Mouse (Mus musculus) kidney, embryonic 14.5 days (tissue): Measurements from ENCODE around the gene Ankrd12. TPM values are rescaled to one million over a fixed set of nuclear protein-coding genes. Genes with fewer than 3 reads are reported as not detected.

ENCODE experiments used
- ATAC-seq: fragments of 200-750 bp; cut with Nextera tagmentation; 2 replicates; pipeline ENCODE4 v1.8.0; 2017; ENCODE audit warnings: moderate number of reproducible peaks, mild to moderate bottlenecking, moderate TSS enrichment, moderate library complexity; ENCODE audit not compliant: low FRiP score, low TSS enrichment
- H3K27ac ChIP-seq: fragments of 300-500 bp; sonication (generic); 2 replicates; pipeline ENCODE4 v1.5.1; 2014; ENCODE audit warnings: low read depth, mild to moderate bottlenecking, low read length, moderate library complexity, mixed read lengths
- H3K27me3 ChIP-seq: fragments of 300-500 bp; sonication (generic); 2 replicates; pipeline ENCODE4 v1.6.1; 2014; ENCODE audit warnings: mild to moderate bottlenecking, low read length; ENCODE audit not compliant: control insufficient read depth, insufficient read depth
- H3K36me3 ChIP-seq: fragments of 300-500 bp; sonication (generic); 2 replicates; pipeline ENCODE4 v1.6.1; 2014; ENCODE audit warnings: low read length, mixed read lengths; ENCODE audit not compliant: control insufficient read depth, insufficient read depth
- H3K4me1 ChIP-seq: fragments of 300-500 bp; sonication (generic); 2 replicates; pipeline ENCODE4 v1.6.1; 2014; ENCODE audit warnings: low read length, mixed read lengths; ENCODE audit not compliant: control insufficient read depth, insufficient read depth
- H3K4me2 ChIP-seq: fragments of 300-500 bp; sonication (generic); replicated peaks from 2 replicates; pipeline ENCODE4 v1.6.1; 2014; ENCODE audit warnings: low read depth, mild to moderate bottlenecking, low read length
- H3K4me3 ChIP-seq: fragments of 300-500 bp; sonication (generic); 2 replicates; pipeline ENCODE4 v1.5.1; 2014; ENCODE audit warnings: mild to moderate bottlenecking, low read length
- H3K9ac ChIP-seq: fragments of 300-500 bp; sonication (generic); 2 replicates; pipeline ENCODE4 v1.6.1; 2014; ENCODE audit warnings: low read depth, mild to moderate bottlenecking, low read length, moderate library complexity
- H3K9me3 ChIP-seq: fragments of 300-500 bp; sonication (generic); 2 replicates; pipeline ENCODE4 v1.6.1; 2016; ENCODE audit warnings: low read length; ENCODE audit not compliant: control insufficient read depth
- WGBS: fragments of 180-500 bp; shearing (Covaris S2); extraction: QIAGEN DNeasy Blood & Tissue Kit; methylation state at CpG from one replicate; pipeline ENCODE4 v1.1.7; 2014; 5-methylcytosine and 5-hydroxymethylcytosine counted together
- polyA plus RNA-seq: library from polyadenylated mRNA; unstranded; fragments of >200 nt; fragmentation: Nextera tagmentation; extraction: Ambion mirVana; gene quantifications from 2 replicates; pipeline ENCODE4 v1.2.1, GENCODE M21; 2014

The Ankrd12 gene
- polyA plus RNA-seq, 1 experiment from 2014 or later, result 21.3 TPM

DNA sequence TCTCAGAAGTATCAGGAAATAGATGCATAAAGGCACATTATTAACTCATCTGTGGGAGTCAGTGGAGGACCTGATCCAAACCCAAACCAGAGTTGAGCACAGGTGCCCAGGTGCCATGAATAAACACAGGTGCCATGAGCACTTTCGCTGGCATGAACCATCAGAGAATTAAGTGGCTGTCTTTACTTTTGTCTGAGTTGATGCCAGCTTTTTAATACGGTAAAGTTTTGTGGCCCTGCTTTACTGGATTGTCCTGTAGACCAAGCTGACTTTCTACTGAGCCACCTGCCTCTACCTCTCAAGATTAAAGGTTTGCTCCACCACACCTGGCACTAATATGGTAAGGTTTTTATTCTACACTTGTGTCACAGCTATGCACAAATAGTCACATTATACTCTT, 15.2 kb upstream of the Ankrd12 start:
- 87% methylated on average over 2 of the region's 2 CpGs for WGBS
- Histone ChIP-seq H3K27ac (no peak overlapping the region), H3K9ac (no peak overlapping the region), H3K4me1 (no peaks in the 10 kb centered on the region), H3K9me3 (no peaks in the 10 kb centered on the region), H3K27me3 (no peaks in the 10 kb centered on the region), H3K4me3 (no peak overlapping the region), H3K4me2 (no peak overlapping the region), H3K36me3 (peaks cover 27% of the 10 kb centered on the region)
- ATAC-seq, result no peak

DNA sequence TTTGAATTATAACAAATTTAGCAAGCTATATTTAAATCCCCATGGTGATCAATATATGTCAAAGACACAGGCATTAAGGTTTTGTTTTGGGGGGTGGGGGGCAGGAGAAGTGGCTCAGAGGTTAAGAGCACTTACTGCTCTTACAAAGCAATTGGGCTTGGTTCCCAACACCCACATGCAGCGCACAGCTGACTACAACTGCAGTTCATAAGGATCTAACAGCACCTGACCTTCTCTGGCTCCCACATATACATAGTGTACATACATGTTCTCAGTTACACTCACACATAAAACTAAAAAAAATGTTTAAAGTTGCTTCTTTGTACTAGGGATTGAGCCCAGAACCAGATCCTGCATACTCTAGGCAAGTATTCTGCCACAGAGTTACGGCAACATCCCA, 14.5 kb upstream of the Ankrd12 start:
- Histone ChIP-seq H3K9me3 (no peaks in the 10 kb centered on the region), H3K27ac (no peak overlapping the region), H3K36me3 (peaks cover 33% of the 10 kb centered on the region), H3K9ac (no peak overlapping the region), H3K4me3 (no peak overlapping the region), H3K4me2 (no peak overlapping the region), H3K27me3 (no peaks in the 10 kb centered on the region), H3K4me1 (no peaks in the 10 kb centered on the region)
- no peak for ATAC-seq
- WGBS, result 99% methylated on average over 2 of the region's 2 CpGs

DNA sequence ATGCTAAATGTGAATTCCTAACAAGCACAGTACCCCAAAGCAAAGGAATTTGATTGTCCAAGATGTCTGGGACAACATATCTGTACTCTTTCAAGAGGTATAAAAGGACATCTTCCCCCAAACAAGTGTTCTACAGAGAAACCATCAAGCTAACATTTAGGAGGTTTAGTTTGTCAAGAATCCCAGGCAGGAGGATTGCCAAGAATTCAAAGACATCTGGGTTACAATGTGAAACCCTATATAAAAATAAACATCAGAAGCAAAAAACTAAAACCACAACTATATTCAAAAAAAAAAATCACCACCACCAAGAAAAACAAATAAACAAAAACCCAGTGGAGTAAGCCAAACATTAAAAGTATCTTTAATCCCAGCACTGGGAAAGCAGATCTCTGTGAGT, 13.4 kb upstream of the Ankrd12 start:
- Histone ChIP-seq H3K4me2 (no peak overlapping the region), H3K4me3 (no peak overlapping the region), H3K9me3 (no peaks in the 10 kb centered on the region), H3K36me3 (peaks cover 43% of the 10 kb centered on the region), H3K27ac (no peak overlapping the region), H3K4me1 (no peaks in the 10 kb centered on the region), H3K9ac (no peak overlapping the region), H3K27me3 (no peaks in the 10 kb centered on the region)
- no peak for ATAC-seq

DNA sequence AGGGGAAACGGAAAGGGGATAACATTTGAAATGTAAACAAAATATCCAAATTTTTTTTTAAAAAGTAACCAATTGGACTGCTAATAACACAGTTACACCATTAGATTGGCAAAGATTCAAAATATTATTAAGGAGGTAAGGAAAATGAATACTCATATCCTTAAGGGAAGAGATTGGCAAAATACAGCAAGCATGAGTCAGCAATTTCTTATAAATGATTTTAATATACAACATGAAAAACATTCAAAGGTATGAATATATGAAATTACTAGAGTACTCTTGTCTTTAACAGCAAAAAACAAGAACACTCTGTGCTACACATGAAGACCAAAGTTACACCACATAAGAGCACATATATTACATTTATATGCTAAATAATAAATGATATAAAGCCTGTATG, 8.1 kb upstream of the Ankrd12 start:
- Histone ChIP-seq H3K9ac (no peak overlapping the region), H3K36me3 (peaks cover 56% of the 10 kb centered on the region), H3K4me3 (no peak overlapping the region), H3K27ac (no peak overlapping the region), H3K27me3 (no peaks in the 10 kb centered on the region), H3K4me1 (no peaks in the 10 kb centered on the region), H3K9me3 (no peaks in the 10 kb centered on the region), H3K4me2 (no peak overlapping the region)
- WGBS, result 92% methylated on average over 1 of the region's 1 CpGs
- ATAC-seq, result no peak

DNA sequence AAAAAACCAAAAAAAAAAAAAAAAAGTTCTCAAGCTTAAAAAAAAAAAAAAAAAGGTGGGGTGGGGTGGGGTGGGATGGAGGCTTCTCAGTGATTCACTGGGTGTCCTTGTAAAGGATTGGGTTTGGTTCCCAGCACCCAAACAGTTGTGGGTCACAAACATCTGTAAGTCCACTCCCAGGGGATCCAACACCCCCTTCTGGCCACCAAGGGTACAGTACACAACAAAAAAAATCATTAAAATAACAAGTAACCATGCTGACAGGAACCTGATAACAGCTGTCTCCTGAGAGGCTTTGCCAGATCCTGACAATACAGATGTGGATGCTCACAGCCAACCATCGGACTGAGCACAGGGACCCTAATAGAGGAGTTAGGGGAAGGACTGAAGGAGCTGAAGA, 7.6 kb upstream of the Ankrd12 start:
- no peaks in the 10 kb centered on the region for H3K27me3 ChIP-seq
- peaks cover 61% of the 10 kb centered on the region for H3K36me3 ChIP-seq
- 83% methylated on average over 1 of the region's 1 CpGs for WGBS

DNA sequence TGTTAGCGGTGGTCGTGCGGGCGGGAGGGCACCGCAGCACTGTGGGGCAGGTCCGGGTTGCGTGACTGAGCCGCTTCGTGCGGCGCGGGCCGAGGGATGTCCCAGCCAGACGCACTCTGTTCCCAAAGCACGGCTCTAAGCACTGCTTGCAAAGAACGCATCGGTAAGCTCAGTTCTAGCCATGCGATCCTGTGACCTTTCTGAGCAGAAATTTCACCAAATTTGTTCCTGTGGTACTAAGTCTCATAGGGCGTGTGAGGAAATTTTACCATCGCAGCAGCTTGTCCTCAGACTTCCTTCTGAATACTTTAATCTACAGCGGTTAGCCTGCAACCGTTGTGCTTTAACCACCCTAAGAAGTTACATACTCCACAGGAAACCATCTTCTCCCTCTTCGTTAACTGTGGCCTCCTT, 555 bp upstream of the Ankrd12 start:
- Histone ChIP-seq H3K27me3 (no peaks in the 10 kb centered on the region), H3K4me2 (peak overlapping the region; percentile 84), H3K27ac (peak overlapping the region; percentile 86), H3K4me1 (peaks cover 6% of the 10 kb centered on the region; the same call in 1 of the 2 replicates), H3K4me3 (peak overlapping the region; percentile 92), H3K36me3 (peaks cover 27% of the 10 kb centered on the region), H3K9ac (peak overlapping the region; percentile 85), H3K9me3 (no peaks in the 10 kb centered on the region)
- WGBS, result 2% methylated on average over 23 of the region's 23 CpGs
- peak; percentile 63 for ATAC-seq

More for the DNA sequence above, 7.6 kb upstream of the Ankrd12 start:
- Histone ChIP-seq H3K9me3 (no peaks in the 10 kb centered on the region), H3K9ac (no peak overlapping the region), H3K4me1 (no peaks in the 10 kb centered on the region), H3K4me3 (no peak overlapping the region), H3K4me2 (no peak overlapping the region), H3K27ac (no peak overlapping the region)
- ATAC-seq, result no peak

DNA sequence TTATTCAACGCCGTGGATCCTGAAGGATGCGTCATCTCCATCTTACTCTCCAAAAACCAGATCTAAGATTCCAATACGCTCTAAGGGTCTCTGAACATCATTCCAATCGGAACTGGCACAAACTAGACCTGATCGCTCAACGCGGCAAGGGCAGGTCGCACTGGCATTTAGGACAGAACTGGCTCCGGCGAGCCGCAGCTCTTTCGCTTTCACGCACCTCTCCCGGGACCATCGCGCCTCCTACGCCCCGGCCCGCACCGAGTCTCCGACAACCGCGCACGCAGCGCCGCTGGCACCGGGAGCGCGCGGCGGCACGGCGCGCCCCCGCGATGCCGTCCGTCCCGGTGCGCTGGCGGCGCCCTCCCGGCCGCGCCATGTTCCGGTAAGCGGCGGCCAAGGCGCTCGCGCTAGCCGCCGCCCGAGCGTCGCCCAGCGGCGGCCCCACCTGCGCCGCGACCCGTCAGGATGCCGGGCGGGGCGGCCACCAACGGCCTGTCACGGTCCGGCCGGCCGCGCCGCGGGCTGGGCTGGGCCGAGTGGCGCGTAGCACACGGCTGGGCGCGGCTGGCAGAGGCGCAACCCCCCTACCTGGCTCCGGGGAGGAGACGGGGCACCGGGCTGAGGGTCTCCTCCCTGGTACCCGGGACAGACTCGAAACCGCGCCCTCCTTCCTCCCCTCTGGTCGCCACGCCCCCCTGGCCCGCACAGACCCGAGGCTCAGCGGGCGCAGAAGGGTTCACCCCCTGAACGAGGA, 538 bp downstream of the Ankrd12 start:
- Histone ChIP-seq H3K4me1 (peaks cover 6% of the 10 kb centered on the region; the same call in 1 of the 2 replicates), H3K4me3 (peak overlapping the region; percentile 92), H3K36me3 (peaks cover 24% of the 10 kb centered on the region), H3K9me3 (no peaks in the 10 kb centered on the region), H3K27ac (peak overlapping the region; percentile 86), H3K9ac (peak overlapping the region; percentile 85), H3K27me3 (no peaks in the 10 kb centered on the region), H3K4me2 (peak overlapping the region; percentile 84)
- under 1% methylated on average over 85 of the region's 95 CpGs for WGBS
- peak; percentile 89 for ATAC-seq

DNA sequence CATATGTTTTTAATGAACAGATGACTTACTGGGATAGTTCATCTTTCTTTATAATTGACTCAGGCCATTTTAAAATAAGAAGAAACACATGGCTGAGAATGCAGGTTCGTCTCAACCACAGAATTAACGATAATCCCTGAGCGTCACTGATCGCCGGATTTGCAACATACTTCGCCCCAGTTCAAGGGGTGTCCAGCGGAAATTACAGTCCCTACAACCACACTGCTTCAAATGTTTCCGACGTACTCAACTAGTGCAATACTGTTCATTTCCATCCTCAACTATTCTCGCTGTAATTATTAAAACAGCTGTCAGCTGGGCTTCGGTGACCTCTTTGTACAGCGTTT, 1.1 kb downstream of the Ankrd12 start:
- peak overlapping the region; percentile 92 for H3K4me3 ChIP-seq
- peak overlapping the region; percentile 85 for H3K9ac ChIP-seq
- H3K27me3 ChIP-seq, result no peaks in the 10 kb centered on the region
- H3K36me3 ChIP-seq, result peaks cover 18% of the 10 kb centered on the region
- H3K9me3 ChIP-seq, result no peaks in the 10 kb centered on the region
- ATAC-seq, result no peak
- H3K4me2 ChIP-seq, result peak overlapping the region; percentile 84
- no peak overlapping the region for H3K27ac ChIP-seq
- WGBS, result 7% methylated on average over 12 of the region's 12 CpGs
- H3K4me1 ChIP-seq, result peaks cover 6% of the 10 kb centered on the region; the same call in 1 of the 2 replicates

DNA sequence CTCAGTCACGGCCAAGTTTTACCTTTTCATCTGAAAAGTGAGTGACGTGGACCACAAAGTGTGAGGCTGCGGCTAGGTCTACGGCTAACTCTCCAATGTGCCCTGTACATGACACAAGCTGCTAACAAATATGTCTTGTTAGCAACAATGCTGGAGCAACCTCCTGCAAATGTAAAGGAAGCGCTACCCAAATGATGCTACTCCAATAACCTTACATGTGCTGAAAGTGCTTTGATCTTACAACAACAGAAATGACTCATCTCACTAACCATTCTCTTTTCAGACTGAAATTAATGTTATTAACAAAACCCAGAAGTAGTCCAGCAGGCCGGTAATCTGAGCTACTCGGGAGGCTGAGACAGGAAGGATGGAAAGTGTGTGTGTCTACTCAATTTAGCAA, 2.9 kb downstream of the Ankrd12 start:
- no peaks in the 10 kb centered on the region for H3K27me3 ChIP-seq
- WGBS, result 90% methylated on average over 7 of the region's 7 CpGs
- H3K9ac ChIP-seq, result no peak overlapping the region
- no peak overlapping the region for H3K27ac ChIP-seq
- H3K4me1 ChIP-seq, result peaks cover 6% of the 10 kb centered on the region; the same call in 1 of the 2 replicates
- H3K4me2 ChIP-seq, result no peak overlapping the region
- H3K9me3 ChIP-seq, result no peaks in the 10 kb centered on the region
- no peak overlapping the region for H3K4me3 ChIP-seq
- H3K36me3 ChIP-seq, result 0 out of 2 replicates have a peak, but pooled peaks cover 3% of the 10 kb centered on the region
- no peak for ATAC-seq
